Mouse (Mus musculus): ENCODE measurements at regions not wholly inside any gene's neighbourhood (a gene's known extent, or its start where the extent isn't known, plus 50 kb on each side); places are given as distances from the start of the nearest gene placed in this dataset.

DNA sequence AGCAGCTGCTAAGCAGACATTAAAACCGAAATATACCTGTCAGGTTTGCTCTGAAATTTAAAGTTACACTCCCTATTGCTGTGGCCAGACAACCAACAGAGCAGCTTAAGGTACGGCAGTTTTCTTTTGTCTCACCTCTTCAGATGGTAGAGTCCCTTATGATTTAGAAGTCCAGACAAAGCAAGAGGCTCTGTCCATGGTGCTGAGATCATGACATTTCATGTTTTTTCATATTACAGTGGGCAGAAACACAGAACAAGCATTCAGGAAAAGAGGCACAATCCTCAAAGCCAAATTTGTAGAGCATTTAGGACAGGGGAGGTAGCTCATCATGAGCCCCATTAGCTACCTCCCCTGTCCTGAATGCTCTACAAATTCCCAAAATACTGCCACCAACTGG lies 620.0 kb downstream of the Dnah5 start:
- no peak for DNase-seq (ENCODE audit: low spot score in 2 of 2)
- intact Hi-C loops (cut with DNase I): no loop called here

DNA sequence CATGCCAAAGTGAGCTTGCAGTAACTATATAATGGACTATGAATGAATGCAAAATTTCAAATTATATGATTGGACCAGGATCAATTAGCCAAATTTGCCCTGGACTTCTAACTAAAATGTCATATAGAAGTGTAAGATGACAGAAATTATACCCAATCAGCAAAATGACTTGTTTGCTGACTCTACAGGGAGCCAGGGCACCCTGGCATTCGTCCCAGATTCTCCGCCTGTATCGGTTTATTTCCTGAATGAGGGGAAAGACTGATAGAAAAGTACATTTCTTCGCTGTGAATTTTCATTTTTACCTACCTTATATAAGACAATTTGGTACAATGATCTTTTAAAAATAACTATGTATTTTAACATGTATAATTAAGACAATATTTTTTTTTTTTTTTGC lies 631.3 kb downstream of the Dnah5 start:
- intact Hi-C loops (cut with DNase I): no loop called here

DNA sequence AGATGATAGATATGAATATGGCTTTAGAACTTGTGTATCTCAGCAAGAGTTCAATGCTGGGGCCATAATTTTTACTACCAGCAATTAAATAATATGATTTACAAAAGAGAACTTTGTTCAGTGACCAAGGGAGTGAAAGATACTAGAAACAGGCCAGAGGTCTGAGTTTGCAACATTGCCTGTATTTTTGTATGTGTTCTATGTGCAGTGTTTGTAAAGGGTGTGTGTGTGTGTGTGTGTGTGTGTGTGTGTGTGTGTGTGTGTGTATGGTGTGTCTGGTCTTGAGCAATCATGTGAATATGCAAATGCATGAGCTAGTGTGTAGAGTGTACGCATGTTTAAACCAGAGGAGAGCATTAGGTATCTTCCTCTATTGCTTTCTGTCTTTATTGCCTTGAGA lies 636.8 kb downstream of the Dnah5 start:
- DNase-seq (ENCODE audit: low spot score in 2 of 2): no peak
- intact Hi-C loops (cut with DNase I): no loop called here

More for the DNA sequence above, 631.3 kb downstream of the Dnah5 start:
- no peak for DNase-seq (ENCODE audit: low spot score in 2 of 2)

DNA sequence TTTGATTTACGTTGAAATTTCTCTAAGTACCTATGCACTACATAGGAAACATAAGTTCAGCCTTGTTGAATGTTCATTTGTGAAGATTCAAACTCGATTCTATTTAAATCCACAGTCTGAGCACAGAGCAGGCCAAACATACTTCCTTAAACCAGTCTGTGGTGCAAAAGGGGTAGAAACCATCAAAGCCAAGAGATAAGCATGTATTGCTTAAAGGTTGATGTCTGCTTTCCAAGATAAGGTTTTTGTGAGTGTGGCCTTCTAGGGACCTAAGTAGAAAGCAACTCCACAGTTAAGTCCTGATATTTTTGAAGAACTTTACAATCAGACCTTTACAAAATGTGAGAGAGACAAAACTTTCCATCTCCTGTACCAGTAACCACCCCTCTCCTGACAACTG lies 652.9 kb downstream of the Dnah5 start:
- intact Hi-C loops (cut with DNase I): no loop called here
- no peak for DNase-seq (ENCODE audit: low spot score in 2 of 2)

DNA sequence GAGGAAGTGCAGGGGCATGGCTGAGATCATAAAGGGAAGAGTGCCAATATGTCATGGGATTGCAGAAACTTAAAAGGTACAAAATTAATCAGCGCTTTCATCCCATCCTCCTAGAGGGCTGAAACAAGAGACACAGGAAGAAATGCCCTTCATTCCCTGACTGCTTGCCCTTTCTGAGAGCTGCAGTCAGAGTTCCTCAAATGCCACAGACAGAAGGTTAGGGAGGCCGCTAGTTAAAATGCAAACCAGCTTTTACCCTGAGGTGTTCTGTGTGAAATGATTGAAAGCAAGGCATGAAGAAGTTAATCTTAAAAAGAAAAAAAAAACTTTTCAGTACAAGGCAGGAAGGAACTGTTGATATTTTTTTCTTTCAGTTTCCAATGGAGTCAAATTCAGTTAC lies 654.6 kb downstream of the Dnah5 start:
- intact Hi-C loops (cut with DNase I): no loop called here

DNA sequence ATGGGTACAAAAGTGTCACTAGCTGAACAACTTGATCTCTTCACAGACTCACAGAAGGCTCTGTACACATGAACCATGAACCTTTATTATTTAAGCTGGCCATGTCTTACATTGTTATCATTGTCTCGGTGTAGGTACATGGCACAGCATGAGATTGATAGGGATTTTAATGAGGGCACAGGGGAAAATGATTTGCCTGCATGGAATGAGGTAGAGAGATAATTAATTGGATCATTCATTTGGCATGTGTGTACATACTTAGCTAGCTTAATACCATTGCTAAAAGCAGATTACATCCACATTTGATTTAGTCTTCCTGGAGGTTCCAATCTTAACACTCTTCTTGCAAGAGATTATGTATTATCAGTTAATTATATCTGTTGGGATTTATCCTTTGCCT lies 660.5 kb downstream of the Dnah5 start:
- intact Hi-C loops (cut with DNase I): no loop called here
- DNase-seq (ENCODE audit: low spot score in 2 of 2): no peak

More for the DNA sequence above, 654.6 kb downstream of the Dnah5 start:
- no peak for DNase-seq (ENCODE audit: low spot score in 2 of 2)

DNA sequence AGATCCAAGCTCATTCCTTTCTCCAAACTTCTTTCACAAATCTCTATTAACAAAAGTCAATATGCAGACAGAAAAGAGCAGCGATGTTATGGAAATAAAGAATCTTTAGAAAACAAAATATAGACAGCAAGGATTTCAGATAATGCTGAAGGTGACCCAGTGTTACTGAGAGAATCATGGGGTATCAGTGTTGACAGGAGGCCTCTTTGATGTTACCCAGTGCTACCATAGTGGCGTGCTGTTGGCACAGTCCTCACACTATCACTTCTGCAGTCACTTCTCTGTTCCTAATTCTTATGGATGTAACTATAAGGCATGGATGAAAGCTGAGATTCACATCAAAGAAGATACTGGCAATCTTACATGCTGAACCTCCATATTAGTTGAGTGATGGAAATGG lies 661.4 kb downstream of the Dnah5 start:
- intact Hi-C loops (cut with DNase I): no loop called here
- no peak for DNase-seq (ENCODE audit: low spot score in 2 of 2)

DNA sequence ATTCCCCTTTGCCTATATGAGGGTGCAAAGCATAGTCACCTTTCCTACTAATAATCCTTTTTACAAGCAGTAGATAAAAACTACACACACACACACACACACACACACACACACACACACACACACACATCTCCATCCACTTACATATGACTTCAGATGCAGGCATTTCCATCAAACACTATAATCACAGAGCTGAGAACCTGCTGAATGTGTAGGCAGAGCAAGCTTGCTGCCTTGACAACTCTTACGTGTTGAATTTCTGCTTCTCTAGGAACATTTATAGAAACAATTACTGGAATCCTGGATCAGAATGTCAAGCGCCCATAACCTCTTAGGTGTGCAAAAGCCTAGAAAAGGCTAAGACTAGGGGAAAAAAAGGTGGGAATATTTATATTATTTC lies 669.4 kb downstream of the Dnah5 start:
- DNase-seq (ENCODE audit: low spot score in 2 of 2): peak; percentile 15 to 73
- intact Hi-C loops (cut with DNase I): no loop called here

DNA sequence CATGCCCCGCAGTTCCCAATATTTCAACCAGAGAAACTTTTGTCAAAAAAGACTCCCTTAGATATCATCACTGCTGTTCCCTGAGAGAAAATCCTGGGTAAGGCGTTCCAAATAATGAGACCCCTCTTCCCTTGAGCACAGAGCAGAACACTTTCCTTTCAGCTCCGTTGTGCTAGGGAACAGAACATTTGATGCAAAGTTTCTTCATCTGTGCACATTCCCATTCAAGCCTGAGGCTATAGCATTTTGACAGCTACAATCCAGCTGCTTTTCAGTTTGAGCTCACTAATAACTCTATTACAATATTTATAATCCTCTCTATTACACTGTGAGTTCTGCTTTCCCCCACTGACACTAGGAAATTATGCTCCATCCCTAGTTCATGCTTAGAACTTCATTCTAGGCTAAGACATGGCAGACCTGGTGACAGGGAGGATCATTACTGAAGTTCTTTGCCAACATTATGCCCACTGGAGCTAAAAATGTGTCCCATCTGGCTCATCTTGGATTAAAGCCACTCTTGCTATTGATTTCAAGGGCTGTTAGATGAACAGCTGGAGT lies 692.8 kb downstream of the Dnah5 start:
- intact Hi-C loops (cut with DNase I): no loop called here
- DNase-seq (ENCODE audit: low spot score in 2 of 2): no peak

DNA sequence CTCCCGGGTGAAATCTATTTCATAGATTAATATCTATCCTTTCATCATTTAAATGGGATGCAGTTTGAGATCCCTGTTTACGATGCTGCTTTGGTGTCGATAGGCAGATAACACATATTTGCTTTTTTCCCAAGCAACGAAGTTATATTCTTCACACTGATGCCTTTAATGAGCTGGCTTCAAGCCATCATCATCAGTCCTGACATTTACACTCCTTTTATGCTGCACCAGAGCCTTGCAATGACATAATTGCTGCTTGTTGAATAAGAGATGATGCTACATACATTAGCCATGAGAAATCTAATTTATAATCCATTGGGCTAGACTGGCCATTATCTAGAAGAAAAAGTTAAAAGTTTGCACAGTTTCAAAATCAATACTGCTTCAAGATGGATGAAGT lies 718.9 kb downstream of the Dnah5 start:
- no peak for DNase-seq (ENCODE audit: low spot score in 2 of 2)
- intact Hi-C loops (cut with DNase I): no loop called here

DNA sequence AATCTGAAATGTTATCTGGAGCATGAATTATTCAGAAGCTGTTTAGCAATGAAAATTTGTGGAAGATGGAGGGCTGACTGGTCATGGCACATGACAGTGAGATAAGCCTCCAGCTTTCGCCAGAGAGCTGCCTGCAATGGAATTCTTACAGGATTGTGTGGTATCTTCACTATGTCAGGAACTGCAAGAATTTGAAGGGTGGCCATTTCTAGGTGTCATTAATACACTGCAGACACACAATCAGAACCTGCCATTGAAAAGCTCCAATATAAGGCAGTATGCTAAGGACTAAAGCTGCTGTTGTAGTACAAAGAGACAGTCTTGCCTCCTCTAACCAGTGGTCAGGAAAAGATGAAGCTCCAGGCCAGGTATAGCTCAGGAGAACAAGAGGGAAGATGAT lies 744.7 kb downstream of the Dnah5 start:
- intact Hi-C loops (cut with DNase I): no loop called here

More for the DNA sequence above, 744.7 kb downstream of the Dnah5 start:
- no peak for DNase-seq (ENCODE audit: low spot score in 2 of 2)
